Mouse (Mus musculus): ENCODE measurements at regions not wholly inside any gene's neighbourhood (a gene's known extent, or its start where the extent isn't known, plus 50 kb on each side); places are given as distances from the start of the nearest gene placed in this dataset.
"Not testable (repeated sequence)": the region's sequence is repeated elsewhere in the genome, so short reads cannot be mapped to it uniquely, and the experiment has no call there.

DNA sequence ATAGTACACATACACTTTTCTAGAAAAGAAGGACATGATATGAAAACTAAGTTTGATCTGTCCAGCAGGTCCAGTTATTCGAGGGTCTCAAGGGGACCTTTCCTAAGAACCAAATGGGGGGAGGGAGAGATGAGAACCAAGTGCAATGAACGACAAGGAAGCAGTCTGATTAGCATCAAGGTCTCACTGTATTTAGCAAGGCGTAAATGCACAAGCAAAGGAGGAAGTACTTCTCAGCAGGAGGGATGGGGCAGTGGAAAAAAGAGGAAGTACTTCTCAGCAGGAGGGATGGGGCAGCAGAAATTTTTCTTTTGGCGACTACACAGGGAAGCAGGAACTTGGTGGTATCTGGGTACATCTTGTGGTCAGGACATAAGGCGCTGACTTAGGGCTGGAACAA lies 545.5 kb downstream of the Serpinb8 start:
- H3K36me3 ChIP-seq (ENCODE audit: control insufficient read depth, insufficient read depth, low read length); H3K27me3 ChIP-seq (ENCODE audit: control insufficient read depth, insufficient read depth, low read depth, low read length); H3K9ac ChIP-seq (ENCODE audit: low read length); H3K9me3 ChIP-seq (ENCODE audit: control insufficient read depth, low read length); H3K4me1 ChIP-seq (replicated peaks; ENCODE audit: control insufficient read depth, insufficient read depth, low read length); H3K4me2 ChIP-seq (ENCODE audit: low read depth, low read length); ATAC-seq (ENCODE audit: low read depth); H3K27ac ChIP-seq (ENCODE audit: low read length); H3K4me3 ChIP-seq (ENCODE audit: low read length): not testable (repeated sequence)
- WGBS: 80% methylated on average over 5 of the region's 5 CpGs

- Histone ChIP-seq H3K4me3 (ENCODE audit: low read length) (no peak overlapping the region), H3K36me3 (ENCODE audit: control insufficient read depth, insufficient read depth, low read length) (no peaks in the 10 kb centered on the region), H3K27me3 (ENCODE audit: control insufficient read depth, insufficient read depth, low read depth, low read length) (no peaks in the 10 kb centered on the region), H3K4me2 (ENCODE audit: low read depth, low read length) (no peak overlapping the region), H3K27ac (ENCODE audit: low read length) (no peak overlapping the region), H3K4me1 (replicated peaks; ENCODE audit: control insufficient read depth, insufficient read depth, low read length) (no peaks in the 10 kb centered on the region), H3K9me3 (ENCODE audit: control insufficient read depth, low read length) (no peaks in the 10 kb centered on the region), H3K9ac (ENCODE audit: low read length) (no peak overlapping the region)
- WGBS: 49% methylated on average over 1 of the region's 1 CpGs
- no peak for ATAC-seq (ENCODE audit: low read depth)
These were observed 554.3 kb downstream of the Serpinb8 start for GRCm38 (mm10) chr1:108144114-108144513.

DNA sequence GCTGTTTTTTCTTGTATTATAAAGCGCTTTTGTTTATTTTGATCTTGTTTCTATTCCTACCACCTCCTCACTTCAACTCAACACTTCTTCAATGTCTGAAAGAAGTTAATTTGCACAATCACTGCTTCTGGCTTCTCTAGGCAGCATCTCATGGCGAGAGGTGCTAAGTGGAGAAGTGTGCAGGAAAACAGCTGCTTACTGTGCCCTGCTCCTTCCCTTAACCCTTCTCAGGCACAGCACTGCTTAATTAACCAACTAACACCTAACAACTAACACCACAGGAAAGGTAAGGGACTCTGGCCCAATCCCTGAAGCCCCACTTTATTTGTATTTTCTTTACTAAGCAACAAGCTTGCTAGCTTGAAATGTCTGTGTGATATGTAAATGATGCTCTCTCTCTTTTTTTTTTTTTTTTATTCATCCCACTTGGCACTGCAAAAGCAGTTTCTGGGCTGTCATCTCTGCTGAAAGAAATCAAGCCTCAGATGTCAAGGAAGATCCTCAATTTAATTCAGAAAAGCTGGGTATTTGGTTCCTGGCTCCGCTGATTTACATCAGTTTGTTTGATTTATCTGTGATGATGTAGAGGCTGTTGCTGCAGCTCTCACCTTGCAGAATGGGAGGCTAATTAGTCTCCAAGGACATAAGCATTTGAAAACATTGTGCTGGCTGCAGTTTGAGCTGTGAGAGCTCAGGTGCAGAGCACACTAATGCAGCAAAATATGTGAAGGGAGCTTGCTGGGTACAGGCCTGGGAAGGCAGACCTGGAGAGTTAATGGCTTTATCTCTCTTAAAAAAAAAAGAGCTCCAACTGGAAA lies 591.8 kb downstream of the Serpinb8 start:
- Histone ChIP-seq H3K4me2 (ENCODE audit: low read depth, low read length) (no peak overlapping the region), H3K9ac (ENCODE audit: low read length) (no peak overlapping the region), H3K27ac (ENCODE audit: low read length) (no peak overlapping the region), H3K4me1 (replicated peaks; ENCODE audit: control insufficient read depth, insufficient read depth, low read length) (no peaks in the 10 kb centered on the region), H3K9me3 (ENCODE audit: control insufficient read depth, low read length) (no peaks in the 10 kb centered on the region), H3K27me3 (ENCODE audit: control insufficient read depth, insufficient read depth, low read depth, low read length) (no peaks in the 10 kb centered on the region), H3K36me3 (ENCODE audit: control insufficient read depth, insufficient read depth, low read length) (no peaks in the 10 kb centered on the region), H3K4me3 (ENCODE audit: low read length) (no peak overlapping the region)
- no peak for ATAC-seq (ENCODE audit: low read depth)
- 35% methylated on average over 3 of the region's 3 CpGs for WGBS

GRCm38 (mm10) chr1:108182168-108182539 lies 592.3 kb downstream of the Serpinb8 start:
- ATAC-seq (ENCODE audit: low read depth): no peak
- H3K27ac ChIP-seq (ENCODE audit: low read length): no peak overlapping the region
- H3K4me2 ChIP-seq (ENCODE audit: low read depth, low read length): no peak overlapping the region
- 27% methylated on average over 4 of the region's 4 CpGs for WGBS
- no peaks in the 10 kb centered on the region for H3K27me3 ChIP-seq (ENCODE audit: control insufficient read depth, insufficient read depth, low read depth, low read length)
- H3K36me3 ChIP-seq (ENCODE audit: control insufficient read depth, insufficient read depth, low read length): no peaks in the 10 kb centered on the region
- H3K4me3 ChIP-seq (ENCODE audit: low read length): no peak overlapping the region
- H3K9me3 ChIP-seq (ENCODE audit: control insufficient read depth, low read length): no peaks in the 10 kb centered on the region
- H3K4me1 ChIP-seq (replicated peaks; ENCODE audit: control insufficient read depth, insufficient read depth, low read length): no peaks in the 10 kb centered on the region
- no peak overlapping the region for H3K9ac ChIP-seq (ENCODE audit: low read length)

DNA sequence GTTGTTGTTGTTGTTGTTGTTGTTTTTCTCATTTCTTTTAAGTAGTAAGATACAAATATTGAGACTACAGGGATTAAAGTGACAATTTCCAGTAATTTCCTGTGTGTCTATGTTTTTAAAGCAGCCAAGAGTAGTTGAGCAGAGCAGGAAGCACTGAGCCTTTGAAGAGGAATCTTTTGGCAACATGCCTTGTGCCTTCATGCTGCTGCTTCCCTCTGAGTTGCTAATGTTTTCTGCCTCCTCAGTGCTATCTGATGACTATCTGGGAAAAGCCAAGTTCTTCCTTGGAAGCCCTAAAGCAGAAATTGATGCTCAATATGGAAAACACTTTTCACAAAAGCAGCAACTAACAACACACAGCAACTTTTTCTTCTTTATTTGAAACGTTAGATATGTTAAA lies 634.2 kb downstream of the Serpinb8 start:
- WGBS: 60% methylated on average over 1 of the region's 1 CpGs
- no peak for ATAC-seq (ENCODE audit: low read depth)
- H3K27me3 ChIP-seq (ENCODE audit: control insufficient read depth, insufficient read depth, low read depth, low read length): no peaks in the 10 kb centered on the region

GRCm38 (mm10) chr1:108240152-108240551 lies 650.3 kb downstream of the Serpinb8 start:
- no peaks in the 10 kb centered on the region for H3K27me3 ChIP-seq (ENCODE audit: control insufficient read depth, insufficient read depth, low read depth, low read length)
- H3K4me2 ChIP-seq (ENCODE audit: low read depth, low read length): no peak overlapping the region
- no peak overlapping the region for H3K4me3 ChIP-seq (ENCODE audit: low read length)
- H3K36me3 ChIP-seq (ENCODE audit: control insufficient read depth, insufficient read depth, low read length): no peaks in the 10 kb centered on the region
- ATAC-seq (ENCODE audit: low read depth): no peak
- H3K4me1 ChIP-seq (replicated peaks; ENCODE audit: control insufficient read depth, insufficient read depth, low read length): no peaks in the 10 kb centered on the region
- H3K9ac ChIP-seq (ENCODE audit: low read length): no peak overlapping the region
- H3K27ac ChIP-seq (ENCODE audit: low read length): no peak overlapping the region
- no peaks in the 10 kb centered on the region for H3K9me3 ChIP-seq (ENCODE audit: control insufficient read depth, low read length)

More for the DNA sequence above, 634.2 kb downstream of the Serpinb8 start:
- Histone ChIP-seq H3K4me1 (replicated peaks; ENCODE audit: control insufficient read depth, insufficient read depth, low read length) (no peaks in the 10 kb centered on the region), H3K4me3 (ENCODE audit: low read length) (no peak overlapping the region), H3K9me3 (ENCODE audit: control insufficient read depth, low read length) (no peaks in the 10 kb centered on the region), H3K4me2 (ENCODE audit: low read depth, low read length) (no peak overlapping the region), H3K9ac (ENCODE audit: low read length) (no peak overlapping the region), H3K27ac (ENCODE audit: low read length) (no peak overlapping the region), H3K36me3 (ENCODE audit: control insufficient read depth, insufficient read depth, low read length) (no peaks in the 10 kb centered on the region)

GRCm38 (mm10) chr1:108255147-108255546 lies 665.3 kb downstream of the Serpinb8 start:
- Histone ChIP-seq H3K36me3 (ENCODE audit: control insufficient read depth, insufficient read depth, low read length) (no peaks in the 10 kb centered on the region), H3K4me2 (ENCODE audit: low read depth, low read length) (no peak overlapping the region), H3K9ac (ENCODE audit: low read length) (no peak overlapping the region), H3K9me3 (ENCODE audit: control insufficient read depth, low read length) (no peaks in the 10 kb centered on the region), H3K4me3 (ENCODE audit: low read length) (no peak overlapping the region), H3K27me3 (ENCODE audit: control insufficient read depth, insufficient read depth, low read depth, low read length) (no peaks in the 10 kb centered on the region), H3K27ac (ENCODE audit: low read length) (no peak overlapping the region), H3K4me1 (replicated peaks; ENCODE audit: control insufficient read depth, insufficient read depth, low read length) (no peaks in the 10 kb centered on the region)
- 82% methylated on average over 3 of the region's 3 CpGs for WGBS
- no peak for ATAC-seq (ENCODE audit: low read depth)

DNA sequence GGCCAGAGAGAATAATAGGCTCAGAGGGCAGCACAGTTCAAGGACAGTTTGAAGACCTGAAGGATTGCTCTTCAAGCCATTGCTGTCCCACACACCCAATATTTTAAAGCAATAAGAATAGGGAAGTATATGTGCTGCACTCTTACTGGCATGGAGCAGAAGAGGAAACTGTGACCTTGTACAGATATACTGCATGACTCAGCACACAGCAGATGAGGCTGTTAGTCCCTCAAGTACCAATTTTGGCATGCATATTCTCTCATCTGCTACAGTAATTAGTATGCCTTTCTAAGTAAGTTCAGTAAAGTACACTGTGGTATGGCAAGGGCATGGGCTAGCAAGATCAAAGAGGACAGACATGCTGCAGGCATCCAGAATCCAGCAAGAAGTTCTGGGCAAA lies 669.5 kb downstream of the Serpinb8 start:
- Histone ChIP-seq H3K4me2 (ENCODE audit: low read depth, low read length) (no peak overlapping the region), H3K9ac (ENCODE audit: low read length) (no peak overlapping the region), H3K4me3 (ENCODE audit: low read length) (no peak overlapping the region), H3K9me3 (ENCODE audit: control insufficient read depth, low read length) (no peaks in the 10 kb centered on the region), H3K27me3 (ENCODE audit: control insufficient read depth, insufficient read depth, low read depth, low read length) (no peaks in the 10 kb centered on the region), H3K27ac (ENCODE audit: low read length) (no peak overlapping the region), H3K4me1 (replicated peaks; ENCODE audit: control insufficient read depth, insufficient read depth, low read length) (no peaks in the 10 kb centered on the region), H3K36me3 (ENCODE audit: control insufficient read depth, insufficient read depth, low read length) (no peaks in the 10 kb centered on the region)
- ATAC-seq (ENCODE audit: low read depth): no peak

DNA sequence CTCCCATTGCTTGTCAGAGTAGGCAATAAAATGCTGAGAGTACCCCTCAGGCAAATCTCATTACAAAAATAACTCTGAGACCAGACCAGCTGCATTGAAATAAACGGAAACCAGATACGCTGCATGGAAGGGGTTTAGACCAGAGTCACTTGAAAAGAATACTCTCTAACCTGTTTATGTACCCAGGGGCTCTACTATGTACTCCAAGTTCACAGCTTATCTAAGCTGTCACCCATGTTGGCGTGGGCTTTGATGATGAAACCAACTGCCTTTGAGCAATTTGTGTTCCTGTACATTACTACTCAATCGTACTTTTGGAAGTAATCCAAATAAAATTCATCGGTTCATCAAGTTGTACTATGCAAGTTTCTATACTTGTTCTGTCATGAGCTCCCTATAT lies 692.3 kb downstream of the Serpinb8 start:
- Histone ChIP-seq H3K4me1 (replicated peaks; ENCODE audit: control insufficient read depth, insufficient read depth, low read length) (no peaks in the 10 kb centered on the region), H3K36me3 (ENCODE audit: control insufficient read depth, insufficient read depth, low read length) (no peaks in the 10 kb centered on the region), H3K4me2 (ENCODE audit: low read depth, low read length) (no peak overlapping the region), H3K27ac (ENCODE audit: low read length) (no peak overlapping the region), H3K9me3 (ENCODE audit: control insufficient read depth, low read length) (no peaks in the 10 kb centered on the region), H3K27me3 (ENCODE audit: control insufficient read depth, insufficient read depth, low read depth, low read length) (no peaks in the 10 kb centered on the region), H3K9ac (ENCODE audit: low read length) (no peak overlapping the region), H3K4me3 (ENCODE audit: low read length) (no peak overlapping the region)
- 58% methylated on average over 5 of the region's 5 CpGs for WGBS
- ATAC-seq (ENCODE audit: low read depth): no peak

GRCm38 (mm10) chr1:108286571-108286970 lies 696.8 kb downstream of the Serpinb8 start:
- H3K36me3 ChIP-seq (ENCODE audit: control insufficient read depth, insufficient read depth, low read length): no peaks in the 10 kb centered on the region
- H3K4me3 ChIP-seq (ENCODE audit: low read length): no peak overlapping the region
- H3K27me3 ChIP-seq (ENCODE audit: control insufficient read depth, insufficient read depth, low read depth, low read length): no peaks in the 10 kb centered on the region
- 46% methylated on average over 1 of the region's 1 CpGs for WGBS
- ATAC-seq (ENCODE audit: low read depth): no peak
- H3K9ac ChIP-seq (ENCODE audit: low read length): no peak overlapping the region
- H3K27ac ChIP-seq (ENCODE audit: low read length): no peak overlapping the region
- no peaks in the 10 kb centered on the region for H3K4me1 ChIP-seq (replicated peaks; ENCODE audit: control insufficient read depth, insufficient read depth, low read length)
- no peak overlapping the region for H3K4me2 ChIP-seq (ENCODE audit: low read depth, low read length)
- H3K9me3 ChIP-seq (ENCODE audit: control insufficient read depth, low read length): no peaks in the 10 kb centered on the region
